Comparison of ENCODE assay signal across 8 mouse cellular contexts in genomic region chr2:181680716-181681117, GRCm38 (mm10). TPM values are rescaled to one million over a fixed set of nuclear protein-coding genes. Genes with fewer than 3 reads are reported as not detected.
DNase-seq lines count a peak whose midpoint lies in the region; ATAC-seq and TF ChIP-seq lines count a peak whose summit lies in the region.

No protein-coding gene starts in this region.

- peak; percentile 39; the same call in 1 of the 2 replicates for TF ChIP-seq POLR2A in cortical plate, adult 2 months (IDR thresholded peaks at IDR 0.05; ENCODE audit: extremely low read depth, insufficient read depth, low read length)

- WGBS in heart, embryonic 15.5 days: 13% methylated on average over 7 of the region's 7 CpGs
- 14% methylated on average over 7 of the region's 7 CpGs for WGBS in intestine, embryonic 15.5 days
- 15% methylated on average over 7 of the region's 7 CpGs for WGBS in midbrain, embryonic 16.5 days

- H3K9me3 ChIP-seq in heart, embryonic 15.5 days (replicated peaks): no peaks in the 10 kb centered on the region
- no peaks in the 10 kb centered on the region for H3K9me3 ChIP-seq in E14TG2a.4 (ENCODE audit: low read length)
- H3K9me3 ChIP-seq in intestine, embryonic 15.5 days: no peaks in the 10 kb centered on the region
- no peaks in the 10 kb centered on the region for H3K9me3 ChIP-seq in midbrain, embryonic 16.5 days (replicated peaks; ENCODE audit: control insufficient read depth, low read length, poor library complexity, severe bottlenecking)

- H3K27me3 ChIP-seq in heart, embryonic 15.5 days: no peaks in the 10 kb centered on the region
- H3K27me3 ChIP-seq in E14TG2a.4 (ENCODE audit: insufficient read depth, low read length): peaks cover 34% of the 10 kb centered on the region
- H3K27me3 ChIP-seq in intestine, embryonic 15.5 days (replicated peaks): peaks cover 5% of the 10 kb centered on the region; the same call in 1 of the 2 replicates
- H3K27me3 ChIP-seq in midbrain, embryonic 16.5 days (ENCODE audit: control insufficient read depth, insufficient read depth, low read depth, low read length): no peaks in the 10 kb centered on the region

- peak overlapping the region; percentile 59; the same call in 1 of the 2 replicates for H3K27ac ChIP-seq in heart, embryonic 15.5 days
- H3K27ac ChIP-seq in cortical plate, adult 2 months (ENCODE audit: insufficient read depth, low read length): peak overlapping the region; percentile 72
- H3K27ac ChIP-seq in intestine, embryonic 15.5 days: peak overlapping the region; percentile 38; the same call in 1 of the 2 replicates
- H3K27ac ChIP-seq in midbrain, embryonic 16.5 days (ENCODE audit: low read length): peak overlapping the region; percentile 77

- DNase-seq in heart, postnatal 25 days (ENCODE audit: low spot score): no peak
- DNase-seq in ovary, postnatal 36 days (ENCODE audit: low spot score): no peak
- DNase-seq in thymus, postnatal 25 days: no peak

- peak overlapping the region; percentile 95 for H3K4me2 ChIP-seq in heart, embryonic 15.5 days
- H3K4me2 ChIP-seq in intestine, embryonic 15.5 days (replicated peaks): peak overlapping the region; percentile 93
- H3K4me2 ChIP-seq in midbrain, embryonic 16.5 days (ENCODE audit: low read length): peak overlapping the region; percentile 66

- intact Hi-C loops in heart, postnatal 25 days (cut with DNase I): loop anchor here (2.0 kb wide), 1 partner anchor 26 kb away; no protein-coding TSS in a partner anchor

- no peak for TF ChIP-seq CTCF in E14TG2a.4 (conservative IDR thresholded peaks at IDR 0.05; ENCODE audit: low read length)
- TF ChIP-seq CTCF in cortical plate, adult 2 months (IDR thresholded peaks at IDR 0.05; ENCODE audit: extremely low read depth, insufficient read depth, low read length): no peak

- peak overlapping the region; percentile 81 for H3K4me3 ChIP-seq in heart, embryonic 15.5 days
- H3K4me3 ChIP-seq in E14TG2a.4 (replicated peaks; ENCODE audit: low read length): peak overlapping the region; percentile 84
- peak overlapping the region; percentile 82 for H3K4me3 ChIP-seq in cortical plate, adult 2 months (ENCODE audit: insufficient read depth, low read length)
- peak overlapping the region; percentile 71 for H3K4me3 ChIP-seq in intestine, embryonic 15.5 days (replicated peaks)
- peak overlapping the region; percentile 65 for H3K4me3 ChIP-seq in midbrain, embryonic 16.5 days (ENCODE audit: low read depth, low read length)

- no peaks in the 10 kb centered on the region for H3K36me3 ChIP-seq in heart, embryonic 15.5 days
- peaks cover 17% of the 10 kb centered on the region; the same call in 1 of the 2 replicates for H3K36me3 ChIP-seq in E14TG2a.4 (ENCODE audit: insufficient read depth, low read length)
- H3K36me3 ChIP-seq in intestine, embryonic 15.5 days: no peaks in the 10 kb centered on the region
- no peaks in the 10 kb centered on the region; the same call in 1 of the 2 replicates for H3K36me3 ChIP-seq in midbrain, embryonic 16.5 days (ENCODE audit: control insufficient read depth, insufficient read depth, low read length)

- H3K9ac ChIP-seq in heart, embryonic 15.5 days: peak overlapping the region; percentile 87
- H3K9ac ChIP-seq in intestine, embryonic 15.5 days: peak overlapping the region; percentile 83
- H3K9ac ChIP-seq in midbrain, embryonic 16.5 days (ENCODE audit: low read depth, low read length): peak overlapping the region; percentile 79

- peak; percentile 6; the same call in 1 of the 2 replicates for ATAC-seq in heart, embryonic 15.5 days (replicated peaks; ENCODE audit: insufficient number of reproducible peaks, insufficient read depth, low FRiP score, low read depth)
- peak; percentile 29 for ATAC-seq in intestine, embryonic 15.5 days
- peak; percentile 26; the same call in 1 of the 2 replicates for ATAC-seq in midbrain, embryonic 16.5 days

- peaks cover 17% of the 10 kb centered on the region for H3K4me1 ChIP-seq in heart, embryonic 15.5 days (replicated peaks)
- H3K4me1 ChIP-seq in E14TG2a.4 (replicated peaks; ENCODE audit: low read depth, low read length): peaks cover 46% of the 10 kb centered on the region
- peaks cover 5% of the 10 kb centered on the region; the same call in 1 of the 2 replicates for H3K4me1 ChIP-seq in cortical plate, adult 2 months (ENCODE audit: control insufficient read depth, insufficient read depth, low read length)
- peaks cover 10% of the 10 kb centered on the region; the same call in 1 of the 2 replicates for H3K4me1 ChIP-seq in intestine, embryonic 15.5 days (replicated peaks)
- H3K4me1 ChIP-seq in midbrain, embryonic 16.5 days (ENCODE audit: control insufficient read depth, insufficient read depth, low read length): peaks cover 14% of the 10 kb centered on the region

RNA-seq across cellular contexts. Expression of gene Tcea2, which starts 0.6 kb away (rescaled TPM):
- 13.5 and 19.2 TPM in 2 replicates for polyA plus RNA-seq in heart, embryonic 15.5 days (2015; fragmentation: Nextera tagmentation; extraction: Ambion mirVana)
- total RNA-seq in heart, postnatal 25 days (2021): 1 to 10 TPM; 5.8 to 6.4 TPM
- polyA plus RNA-seq in cortical plate, adult 2 months (2012; rRNA removed): 195 and 212 TPM in 2 replicates
- 14.9 and 15.7 TPM in 2 replicates for polyA plus RNA-seq in intestine, embryonic 15.5 days (2015; fragmentation: Nextera tagmentation; extraction: Ambion mirVana)
- polyA plus RNA-seq in midbrain, embryonic 16.5 days (2015; fragmentation: Nextera tagmentation; extraction: Ambion mirVana): 58.2 and 59.2 TPM in 2 replicates

RNA-seq across cellular contexts. Expression of gene Sox18, which starts 9.3 kb away (rescaled TPM):
- polyA plus RNA-seq in heart, embryonic 15.5 days (2015; fragmentation: Nextera tagmentation; extraction: Ambion mirVana): 41.9 and 47.2 TPM in 2 replicates
- 10 to 100 TPM; 40.2 to 56.9 TPM for total RNA-seq in heart, postnatal 25 days (2021)
- 16.8 and 21.8 TPM in 2 replicates for polyA plus RNA-seq in cortical plate, adult 2 months (2012; rRNA removed)
- 28.0 and 29.0 TPM in 2 replicates for polyA plus RNA-seq in intestine, embryonic 15.5 days (2015; fragmentation: Nextera tagmentation; extraction: Ambion mirVana)
- polyA plus RNA-seq in midbrain, embryonic 16.5 days (2015; fragmentation: Nextera tagmentation; extraction: Ambion mirVana): 14.6 and 15.7 TPM in 2 replicates

RNA-seq across cellular contexts. Expression of gene Rgs19, which starts 13.1 kb away (rescaled TPM):
- polyA plus RNA-seq in heart, embryonic 15.5 days (2015; fragmentation: Nextera tagmentation; extraction: Ambion mirVana): 30.9 and 45.3 TPM in 2 replicates
- total RNA-seq in heart, postnatal 25 days (2021): 1 to 10 TPM; 5.8 to 7.7 TPM
- polyA plus RNA-seq in cortical plate, adult 2 months (2012; rRNA removed): 55.4 and 57.0 TPM in 2 replicates
- polyA plus RNA-seq in intestine, embryonic 15.5 days (2015; fragmentation: Nextera tagmentation; extraction: Ambion mirVana): 37.4 and 39.4 TPM in 2 replicates
- polyA plus RNA-seq in midbrain, embryonic 16.5 days (2015; fragmentation: Nextera tagmentation; extraction: Ambion mirVana): 60.8 and 65.1 TPM in 2 replicates

RNA-seq across cellular contexts. Expression of gene Lkaaear1, which starts 17.5 kb away (rescaled TPM):
- not detected in 2 replicates for polyA plus RNA-seq in heart, embryonic 15.5 days (2015; fragmentation: Nextera tagmentation; extraction: Ambion mirVana)
- not detected for total RNA-seq in heart, postnatal 25 days (2021)
- not detected in 2 replicates for polyA plus RNA-seq in cortical plate, adult 2 months (2012; rRNA removed)
- not detected in 2 replicates for polyA plus RNA-seq in intestine, embryonic 15.5 days (2015; fragmentation: Nextera tagmentation; extraction: Ambion mirVana)
- not detected in 2 replicates for polyA plus RNA-seq in midbrain, embryonic 16.5 days (2015; fragmentation: Nextera tagmentation; extraction: Ambion mirVana)

RNA-seq across cellular contexts. Expression of gene Gm29797, which starts 23.9 kb away (rescaled TPM):
- not detected in 2 replicates for polyA plus RNA-seq in heart, embryonic 15.5 days (2015; fragmentation: Nextera tagmentation; extraction: Ambion mirVana)
- total RNA-seq in heart, postnatal 25 days (2021): not detected
- polyA plus RNA-seq in cortical plate, adult 2 months (2012; rRNA removed): 0.21 TPM in 1 of 2 replicates, not detected in the other
- 1.3 and 3.1 TPM in 2 replicates for polyA plus RNA-seq in intestine, embryonic 15.5 days (2015; fragmentation: Nextera tagmentation; extraction: Ambion mirVana)
- polyA plus RNA-seq in midbrain, embryonic 16.5 days (2015; fragmentation: Nextera tagmentation; extraction: Ambion mirVana): 0.25 and 0.39 TPM in 2 replicates
